Mouse (Mus musculus): Measurements from ENCODE around the gene Scg5. TPM values are rescaled to one million over a fixed set of nuclear protein-coding genes. Genes with fewer than 3 reads are reported as not detected.
A peak's percentile ranks its signal among the peaks of the same experiment; 100 is the strongest.

The Scg5 gene
- polyA plus RNA-seq, 1 experiment from 2014 or later: 0.30 TPM

- TF ChIP-seq CTCF (IDR thresholded peaks at IDR 0.05; ENCODE audit: low read depth): no peak
- Histone ChIP-seq H3K9me3 (ENCODE audit: low read depth, low read length) (no peaks in the 10 kb centered on the region), H3K4me3 (ENCODE audit: low read depth, low read length) (no peak overlapping the region), H3K4me2 (no peak overlapping the region), H3K27ac (ENCODE audit: low read depth) (no peak overlapping the region), H3K36me3 (ENCODE audit: insufficient read depth) (no peaks in the 10 kb centered on the region), H3K27me3 (ENCODE audit: insufficient read depth, low read length) (no peaks in the 10 kb centered on the region), H3K4me1 (ENCODE audit: insufficient read depth) (no peaks in the 10 kb centered on the region), H3K9ac (no peak overlapping the region)
- no peak for ATAC-seq (ENCODE audit: insufficient read depth)
- 75% methylated on average over 4 of the region's 4 CpGs for WGBS
- no peak for DNase-seq
These were observed 41.0 kb downstream of the Scg5 start for GRCm38 (mm10) chr2:113787882-113788281.

- Histone ChIP-seq H3K36me3 (ENCODE audit: insufficient read depth) (no peaks in the 10 kb centered on the region), H3K4me3 (ENCODE audit: low read depth, low read length) (no peak overlapping the region), H3K9ac (no peak overlapping the region), H3K27ac (ENCODE audit: low read depth) (no peak overlapping the region), H3K4me1 (ENCODE audit: insufficient read depth) (no peaks in the 10 kb centered on the region), H3K27me3 (ENCODE audit: insufficient read depth, low read length) (no peaks in the 10 kb centered on the region), H3K4me2 (no peak overlapping the region), H3K9me3 (ENCODE audit: low read depth, low read length) (no peaks in the 10 kb centered on the region)
- ATAC-seq (ENCODE audit: insufficient read depth): peak; percentile 77
- no peak for TF ChIP-seq CTCF (IDR thresholded peaks at IDR 0.05; ENCODE audit: low read depth)
- 6% methylated on average over 3 of the region's 3 CpGs for WGBS
- DNase-seq: peak; percentile 68
These were observed 44.1 kb downstream of the Scg5 start for GRCm38 (mm10) chr2:113784851-113785250.

- no peak overlapping the region for H3K4me2 ChIP-seq
- no peaks in the 10 kb centered on the region for H3K4me1 ChIP-seq (ENCODE audit: insufficient read depth)
- no peaks in the 10 kb centered on the region for H3K9me3 ChIP-seq (ENCODE audit: low read depth, low read length)
- H3K27me3 ChIP-seq (ENCODE audit: insufficient read depth, low read length): no peaks in the 10 kb centered on the region
- TF ChIP-seq CTCF (IDR thresholded peaks at IDR 0.05; ENCODE audit: low read depth): no peak
- no peak overlapping the region for H3K9ac ChIP-seq
- 63% methylated on average over 4 of the region's 4 CpGs for WGBS
- no peak overlapping the region for H3K4me3 ChIP-seq (ENCODE audit: low read depth, low read length)
- H3K36me3 ChIP-seq (ENCODE audit: insufficient read depth): no peaks in the 10 kb centered on the region
- ATAC-seq (ENCODE audit: insufficient read depth): no peak
- DNase-seq: no peak
- H3K27ac ChIP-seq (ENCODE audit: low read depth): no peak overlapping the region
These were observed 47.4 kb downstream of the Scg5 start for GRCm38 (mm10) chr2:113781521-113781920.

- Histone ChIP-seq H3K27ac (ENCODE audit: low read depth) (no peak overlapping the region), H3K4me1 (ENCODE audit: insufficient read depth) (no peaks in the 10 kb centered on the region), H3K36me3 (ENCODE audit: insufficient read depth) (no peaks in the 10 kb centered on the region), H3K4me3 (ENCODE audit: low read depth, low read length) (no peak overlapping the region), H3K4me2 (no peak overlapping the region), H3K27me3 (ENCODE audit: insufficient read depth, low read length) (no peaks in the 10 kb centered on the region), H3K9me3 (ENCODE audit: low read depth, low read length) (no peaks in the 10 kb centered on the region), H3K9ac (no peak overlapping the region)
- ATAC-seq (ENCODE audit: insufficient read depth) (no peak), DNase-seq (no peak)
- 59% methylated on average over 5 of the region's 5 CpGs for WGBS
- no peak for TF ChIP-seq CTCF (IDR thresholded peaks at IDR 0.05; ENCODE audit: low read depth)
These were observed 47.8 kb downstream of the Scg5 start for GRCm38 (mm10) chr2:113781107-113781506.

- no peak for TF ChIP-seq CTCF (IDR thresholded peaks at IDR 0.05; ENCODE audit: low read depth)
- H3K27ac ChIP-seq (ENCODE audit: low read depth): no peak overlapping the region
- H3K9ac ChIP-seq: no peak overlapping the region
- WGBS: 81% methylated on average over 3 of the region's 3 CpGs
- no peaks in the 10 kb centered on the region for H3K4me1 ChIP-seq (ENCODE audit: insufficient read depth)
- H3K4me3 ChIP-seq (ENCODE audit: low read depth, low read length): no peak overlapping the region
- no peak overlapping the region for H3K4me2 ChIP-seq
- no peaks in the 10 kb centered on the region for H3K27me3 ChIP-seq (ENCODE audit: insufficient read depth, low read length)
- ATAC-seq (ENCODE audit: insufficient read depth): no peak
- DNase-seq: no peak
- H3K9me3 ChIP-seq (ENCODE audit: low read depth, low read length): no peaks in the 10 kb centered on the region
- no peaks in the 10 kb centered on the region for H3K36me3 ChIP-seq (ENCODE audit: insufficient read depth)
These were observed 49.6 kb downstream of the Scg5 start for GRCm38 (mm10) chr2:113779336-113779735.

GRCm38 (mm10) chr2:113778036-113778435 is 50.9 kb downstream of the Scg5 start:
- WGBS: 67% methylated on average over 6 of the region's 6 CpGs
- no peak overlapping the region for H3K9ac ChIP-seq
- H3K36me3 ChIP-seq (ENCODE audit: insufficient read depth): no peaks in the 10 kb centered on the region
- H3K4me1 ChIP-seq (ENCODE audit: insufficient read depth): no peaks in the 10 kb centered on the region
- H3K27ac ChIP-seq (ENCODE audit: low read depth): no peak overlapping the region
- no peak overlapping the region for H3K4me3 ChIP-seq (ENCODE audit: low read depth, low read length)
- no peaks in the 10 kb centered on the region for H3K9me3 ChIP-seq (ENCODE audit: low read depth, low read length)
- peak; percentile 16 for TF ChIP-seq CTCF (IDR thresholded peaks at IDR 0.05; ENCODE audit: low read depth)
- H3K27me3 ChIP-seq (ENCODE audit: insufficient read depth, low read length): no peaks in the 10 kb centered on the region
- no peak overlapping the region for H3K4me2 ChIP-seq
- DNase-seq: peak; percentile 33
- no peak for ATAC-seq (ENCODE audit: insufficient read depth)

- Histone ChIP-seq H3K27ac (ENCODE audit: low read depth) (no peak overlapping the region), H3K36me3 (ENCODE audit: insufficient read depth) (no peaks in the 10 kb centered on the region), H3K27me3 (ENCODE audit: insufficient read depth, low read length) (no peaks in the 10 kb centered on the region), H3K9ac (no peak overlapping the region), H3K9me3 (ENCODE audit: low read depth, low read length) (no peaks in the 10 kb centered on the region), H3K4me2 (no peak overlapping the region), H3K4me1 (ENCODE audit: insufficient read depth) (no peaks in the 10 kb centered on the region), H3K4me3 (ENCODE audit: low read depth, low read length) (no peak overlapping the region)
- ATAC-seq (ENCODE audit: insufficient read depth): no peak
- 82% methylated on average over 3 of the region's 3 CpGs for WGBS
- TF ChIP-seq CTCF (IDR thresholded peaks at IDR 0.05; ENCODE audit: low read depth): no peak
- DNase-seq: no peak
These were observed 52.6 kb downstream of the Scg5 start for GRCm38 (mm10) chr2:113776297-113776696.
